Mouse (Mus musculus) megakaryocyte-erythroid progenitor cell, adult 5-6 weeks (primary cell): ENCODE results near the gene Prr12. TPM values are rescaled to one million over a fixed set of nuclear protein-coding genes. Genes with fewer than 3 reads are reported as not detected.
A peak's percentile ranks its signal among the peaks of the same experiment; 100 is the strongest.
"Not testable (repeated sequence)": the region's sequence is repeated elsewhere in the genome, so short reads cannot be mapped to it uniquely, and the experiment has no call there.

Source experiments
- ATAC-seq: replicated peaks from 2 replicates; pipeline ENCODE4 v1.8.0; 2016; ENCODE audit warnings: mild to moderate bottlenecking, inconsistent platforms; ENCODE audit not compliant: severe bottlenecking, poor library complexity, low FRiP score, low TSS enrichment
- total RNA-seq, 2 experiments: library from RNA; stranded (forward) in 1 of 2; stranded (reverse) in 1 of 2; fragments of 200-1000, 215-1000 nt in 1 of 2; fragments of >200 nt in 1 of 2; fragmentation: Nextera tagmentation in 1 of 2; gene quantifications; 2 replicates each; pipeline ENCODE4 v1.2.3; 2014 to 2017

Prr12 gene
- total RNA-seq, 2 experiments from 2014 or later: 1.9 to 26.6 TPM

- no peak for ATAC-seq
Observed at GRCm38 (mm10) chr7:45028351-45028750, 24.3 kb downstream of the Prr12 start.

DNA sequence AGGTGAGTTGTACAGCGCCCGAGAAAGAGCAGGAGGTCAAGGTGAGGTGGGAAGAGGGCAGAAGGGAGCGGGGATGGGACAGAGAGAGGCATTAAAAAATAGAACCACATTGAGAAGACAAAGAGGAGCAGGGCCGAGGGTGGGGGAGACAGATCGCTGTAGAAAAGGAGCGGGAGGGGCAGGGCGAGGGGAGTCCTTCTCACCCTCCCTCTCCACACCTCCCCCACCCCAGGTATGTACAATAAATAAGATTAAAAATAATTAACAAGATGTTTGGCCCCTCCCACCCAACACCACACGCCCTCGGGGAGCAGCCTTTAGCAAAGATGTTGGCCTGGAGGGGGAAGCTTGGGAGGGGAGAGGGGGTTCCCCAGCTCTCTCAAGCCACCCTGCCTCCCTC lies 24.9 kb downstream of the Prr12 start:
- ATAC-seq: no peak

GRCm38 (mm10) chr7:45026256-45026655 lies 26.4 kb downstream of the Prr12 start:
- ATAC-seq: no peak

- ATAC-seq: no peak
Observed at GRCm38 (mm10) chr7:45025601-45026220, 27.0 kb downstream of the Prr12 start.

GRCm38 (mm10) chr7:45024281-45025248 lies 28.1 kb downstream of the Prr12 start:
- ATAC-seq: no peak

DNA sequence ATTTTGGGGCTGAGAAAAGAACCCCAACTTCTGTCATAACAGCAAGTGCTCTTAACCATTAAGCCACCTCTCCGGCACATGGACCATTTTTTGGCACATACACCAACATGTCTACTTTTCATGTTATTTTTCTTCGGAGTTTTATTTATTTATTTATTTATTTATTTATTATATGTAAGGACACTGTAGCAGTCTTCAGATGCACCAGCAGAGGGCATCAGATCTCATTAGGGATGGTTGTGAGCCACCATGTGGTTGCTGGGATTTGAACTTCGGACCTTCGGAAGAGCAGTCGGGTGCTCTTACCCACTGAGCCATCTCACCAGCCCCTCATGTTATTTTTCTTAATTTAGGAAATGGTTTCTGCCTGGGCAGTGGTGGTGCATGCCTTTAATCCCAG lies 29.0 kb downstream of the Prr12 start:
- not testable (repeated sequence) for ATAC-seq

GRCm38 (mm10) chr7:45020225-45020624 lies 32.5 kb downstream of the Prr12 start:
- no peak for ATAC-seq

DNA sequence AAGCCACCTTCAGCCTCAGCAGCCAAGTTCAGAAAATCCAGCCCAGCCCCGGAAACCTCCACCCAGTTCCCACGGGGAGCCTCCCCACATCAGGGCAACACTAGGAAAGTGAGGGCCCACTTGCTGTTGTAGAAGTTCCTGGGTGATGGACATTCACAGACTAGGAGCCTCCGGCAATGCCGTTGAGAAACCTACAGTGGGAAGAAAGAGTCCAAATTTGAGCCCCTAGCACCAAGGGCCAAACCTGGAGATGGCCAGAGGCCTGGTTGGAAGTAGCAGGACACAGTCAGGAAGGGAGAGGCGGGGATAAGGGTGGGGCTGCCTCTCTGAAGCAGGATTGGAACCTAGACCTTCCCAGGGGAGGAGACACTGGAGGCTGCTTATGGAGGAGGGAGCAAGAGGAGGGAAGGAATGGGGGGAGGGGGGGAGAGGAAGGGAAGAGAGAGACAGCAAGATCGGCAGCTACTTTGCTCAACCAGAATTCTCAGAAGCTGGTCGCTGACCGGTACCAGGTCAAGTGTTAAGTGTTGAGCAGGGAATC lies 33.6 kb downstream of the Prr12 start:
- ATAC-seq: no peak

DNA sequence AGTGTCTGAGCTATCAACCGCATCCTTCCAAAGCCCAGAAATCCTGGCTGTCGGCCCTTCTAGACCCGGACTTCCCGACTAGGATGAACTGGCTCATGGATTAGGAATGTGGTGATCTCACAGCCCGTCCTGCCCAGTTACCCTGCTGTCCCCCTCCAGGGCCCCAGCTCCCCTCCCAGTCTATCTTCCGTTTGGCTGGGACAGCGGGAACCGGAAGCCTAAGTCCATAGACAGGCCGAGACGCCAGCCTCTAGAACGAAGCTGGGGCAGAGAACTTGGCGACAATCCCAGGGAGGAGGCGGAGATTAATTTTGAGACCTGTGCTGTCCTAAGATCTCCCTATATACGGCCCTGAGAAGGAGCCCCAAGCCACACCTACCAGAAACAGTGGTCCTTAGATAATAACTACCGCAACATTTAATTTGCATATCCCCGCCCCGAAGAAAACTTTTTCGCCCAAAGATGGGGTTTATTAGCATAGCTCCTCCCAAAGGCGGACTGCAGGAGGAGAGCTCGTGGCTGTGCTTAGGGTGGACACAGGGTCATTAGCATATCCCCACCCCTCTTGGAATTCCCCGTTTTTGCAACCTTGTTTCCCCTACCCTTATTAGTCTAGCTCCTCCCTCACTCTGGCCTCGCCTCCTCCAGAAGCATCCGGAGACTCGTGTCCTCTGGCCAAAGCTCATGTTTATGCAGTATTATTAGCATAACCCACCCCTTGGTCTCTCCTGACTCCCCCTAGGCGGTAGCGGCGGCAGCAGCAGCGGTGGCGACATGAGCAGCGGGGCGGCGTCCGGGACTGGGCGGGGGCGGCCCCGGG lies 35.2 kb downstream of the Prr12 start, which contains the start of gene Rras:
Gene Rras (plus strand): TSS at position 720 of the 820 bp plus-strand sequence.
- peak; percentile 87 for ATAC-seq

DNA sequence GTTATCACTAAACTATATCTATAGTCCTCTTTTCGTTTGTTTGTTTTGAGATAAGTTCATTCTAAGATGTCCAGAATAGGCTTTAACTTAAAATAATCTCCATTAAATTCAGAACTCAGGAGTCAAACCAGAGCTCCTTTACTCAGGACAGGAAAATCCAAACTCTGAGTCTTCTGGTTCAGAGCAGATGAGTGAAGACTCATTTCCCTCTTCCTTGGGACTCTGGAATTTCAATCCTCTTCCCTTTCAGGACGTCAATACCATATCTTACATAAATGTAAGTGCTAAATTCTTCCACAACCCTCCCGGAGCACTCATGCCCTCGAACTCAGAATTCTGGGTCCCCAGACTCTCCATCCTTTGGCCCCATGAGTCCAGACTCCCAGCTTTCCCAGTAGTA lies 35.9 kb downstream of the Prr12 start:
- ATAC-seq: no peak

DNA sequence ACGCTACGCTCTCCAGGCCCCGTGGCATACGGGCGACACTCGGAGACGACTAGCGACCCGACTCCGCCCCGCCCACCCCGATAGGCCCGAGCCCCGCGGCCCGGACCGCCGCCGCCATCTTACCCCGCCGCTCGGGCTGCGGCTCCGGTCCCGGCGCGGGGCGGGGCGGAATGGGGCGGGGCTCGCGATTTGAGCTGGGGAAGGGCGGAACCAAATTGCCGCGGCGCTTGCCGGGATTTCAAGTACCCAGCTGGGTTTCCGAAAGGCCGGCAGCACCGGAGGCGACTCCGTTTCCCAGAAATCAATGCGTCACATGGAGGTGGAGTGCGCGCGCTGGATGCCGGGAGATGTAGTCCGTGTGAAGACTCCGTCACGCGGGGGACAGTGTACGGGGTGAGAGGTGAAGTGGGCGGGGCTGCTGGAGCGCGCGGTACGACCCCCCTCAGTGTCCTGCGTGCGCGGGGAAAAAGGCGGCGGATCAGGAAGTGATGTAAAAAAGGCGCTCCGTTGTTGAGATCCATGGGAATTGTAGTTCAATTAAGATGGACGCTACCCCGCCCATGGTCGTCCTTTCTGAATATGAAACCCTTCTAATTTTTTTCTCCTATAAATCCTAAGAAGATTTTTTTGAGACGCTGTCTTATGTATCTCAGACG lies 36.6 kb downstream of the Prr12 start, which contains the start of gene Scaf1:
Gene Scaf1 (minus strand): TSS at position 407 of the 656 bp plus-strand sequence.
- ATAC-seq: peak; percentile 65

DNA sequence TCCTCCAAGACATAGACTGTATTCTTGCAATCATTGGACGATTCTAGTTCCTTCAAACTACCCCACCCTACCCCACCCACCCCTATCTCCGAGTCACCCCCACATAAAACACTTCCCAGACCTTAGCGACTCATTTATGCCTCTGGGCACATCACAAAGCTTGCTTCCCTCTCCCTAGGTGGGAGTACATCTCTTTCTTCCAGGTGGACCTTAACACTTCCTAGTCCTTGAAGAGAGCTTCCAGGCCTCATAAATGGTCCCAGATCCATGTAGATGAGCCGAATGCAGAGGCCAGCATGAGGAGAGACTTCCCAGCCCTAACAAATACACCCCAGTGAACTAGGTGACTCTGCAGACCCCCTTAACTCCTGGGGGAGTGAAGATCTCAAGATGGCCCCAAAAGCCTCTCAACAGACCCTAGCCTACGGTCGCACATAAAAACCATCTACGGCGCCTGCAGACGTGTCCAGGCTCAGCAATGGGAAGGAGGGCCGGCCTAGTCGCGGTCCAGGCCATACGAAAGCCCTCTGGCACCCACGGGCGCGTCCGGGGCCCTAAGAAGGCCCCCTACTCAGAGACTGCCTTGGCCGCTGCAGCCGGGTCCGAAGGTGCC lies 37.2 kb downstream of the Prr12 start:
- no peak for ATAC-seq

GRCm38 (mm10) chr7:45014096-45014451 lies 38.6 kb downstream of the Prr12 start:
- no peak for ATAC-seq

GRCm38 (mm10) chr7:45013366-45014095 lies 39.1 kb downstream of the Prr12 start:
- no peak for ATAC-seq

- no peak for ATAC-seq
Observed at GRCm38 (mm10) chr7:45012824-45013223, 39.9 kb downstream of the Prr12 start.

DNA sequence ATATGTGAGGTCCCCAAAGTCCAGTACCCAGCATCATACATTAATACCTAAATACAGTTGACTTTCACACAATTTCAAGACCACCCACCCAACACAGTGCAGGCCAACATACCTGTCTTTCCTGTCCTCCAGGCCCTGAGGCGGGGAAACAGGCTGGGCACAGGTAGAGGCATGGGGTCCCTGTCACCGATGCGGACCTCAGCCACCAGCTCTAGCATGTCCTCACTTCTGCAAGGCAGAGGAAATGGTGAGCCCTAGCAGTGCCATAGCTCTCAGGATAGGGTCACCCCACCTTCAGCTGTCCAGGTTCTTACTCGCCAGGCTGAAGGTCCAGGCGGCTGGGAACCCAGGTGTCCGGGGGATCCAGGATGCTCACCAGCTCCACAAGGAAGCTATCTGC lies 40.7 kb downstream of the Prr12 start:
- ATAC-seq: no peak

GRCm38 (mm10) chr7:45008411-45008810 lies 44.3 kb downstream of the Prr12 start:
- ATAC-seq: no peak

GRCm38 (mm10) chr7:45007846-45008245 lies 44.8 kb downstream of the Prr12 start:
- ATAC-seq: no peak
